Mouse (Mus musculus): Measurements from ENCODE around the gene Tmem200b. TPM values are rescaled to one million over a fixed set of nuclear protein-coding genes. Genes with fewer than 3 reads are reported as not detected.

Tmem200b gene
- polyA plus RNA-seq, 1 experiment from 2014 or later: 0.18 TPM

- Histone ChIP-seq H3K9me3 (replicated peaks; ENCODE audit: control insufficient read depth, low read length, poor library complexity, severe bottlenecking) (no peaks in the 10 kb centered on the region), H3K9ac (ENCODE audit: low read depth, low read length) (no peak overlapping the region), H3K4me1 (ENCODE audit: control insufficient read depth, insufficient read depth, low read length) (peaks cover 34% of the 10 kb centered on the region), H3K4me2 (ENCODE audit: low read length) (no peak overlapping the region), H3K36me3 (ENCODE audit: control insufficient read depth, insufficient read depth, low read length) (no peaks in the 10 kb centered on the region), H3K27me3 (ENCODE audit: control insufficient read depth, insufficient read depth, low read depth, low read length) (no peaks in the 10 kb centered on the region), H3K4me3 (ENCODE audit: low read depth, low read length) (no peak overlapping the region), H3K27ac (ENCODE audit: low read length) (no peak overlapping the region)
- no peak for ATAC-seq
- 88% methylated on average over 7 of the region's 7 CpGs for WGBS
Measured at GRCm38 (mm10) chr4:131881306-131881705, 40.3 kb upstream of the Tmem200b start.

- Histone ChIP-seq H3K36me3 (ENCODE audit: control insufficient read depth, insufficient read depth, low read length) (no peaks in the 10 kb centered on the region), H3K9me3 (replicated peaks; ENCODE audit: control insufficient read depth, low read length, poor library complexity, severe bottlenecking) (no peaks in the 10 kb centered on the region), H3K27ac (ENCODE audit: low read length) (no peak overlapping the region), H3K27me3 (ENCODE audit: control insufficient read depth, insufficient read depth, low read depth, low read length) (no peaks in the 10 kb centered on the region), H3K4me3 (ENCODE audit: low read depth, low read length) (no peak overlapping the region), H3K4me1 (ENCODE audit: control insufficient read depth, insufficient read depth, low read length) (peaks cover 23% of the 10 kb centered on the region), H3K4me2 (ENCODE audit: low read length) (no peak overlapping the region), H3K9ac (ENCODE audit: low read depth, low read length) (no peak overlapping the region)
- WGBS: 77% methylated on average over 6 of the region's 6 CpGs
- ATAC-seq: no peak
Measured at GRCm38 (mm10) chr4:131883571-131883970, 38.0 kb upstream of the Tmem200b start.

- no peak overlapping the region for H3K27ac ChIP-seq (ENCODE audit: low read length)
- H3K4me1 ChIP-seq (ENCODE audit: control insufficient read depth, insufficient read depth, low read length): peaks cover 21% of the 10 kb centered on the region
- no peak overlapping the region for H3K4me2 ChIP-seq (ENCODE audit: low read length)
- no peaks in the 10 kb centered on the region for H3K36me3 ChIP-seq (ENCODE audit: control insufficient read depth, insufficient read depth, low read length)
- no peak for ATAC-seq
- H3K27me3 ChIP-seq (ENCODE audit: control insufficient read depth, insufficient read depth, low read depth, low read length): no peaks in the 10 kb centered on the region
- H3K4me3 ChIP-seq (ENCODE audit: low read depth, low read length): no peak overlapping the region
- WGBS: 77% methylated on average over 6 of the region's 6 CpGs
- no peaks in the 10 kb centered on the region for H3K9me3 ChIP-seq (replicated peaks; ENCODE audit: control insufficient read depth, low read length, poor library complexity, severe bottlenecking)
- H3K9ac ChIP-seq (ENCODE audit: low read depth, low read length): no peak overlapping the region
Measured at GRCm38 (mm10) chr4:131885376-131885775, 36.2 kb upstream of the Tmem200b start.

- Histone ChIP-seq H3K4me3 (ENCODE audit: low read depth, low read length) (no peak overlapping the region), H3K4me2 (ENCODE audit: low read length) (no peak overlapping the region), H3K4me1 (ENCODE audit: control insufficient read depth, insufficient read depth, low read length) (peaks cover 13% of the 10 kb centered on the region), H3K9ac (ENCODE audit: low read depth, low read length) (no peak overlapping the region), H3K36me3 (ENCODE audit: control insufficient read depth, insufficient read depth, low read length) (peaks cover 6% of the 10 kb centered on the region), H3K27ac (ENCODE audit: low read length) (no peak overlapping the region), H3K9me3 (replicated peaks; ENCODE audit: control insufficient read depth, low read length, poor library complexity, severe bottlenecking) (no peaks in the 10 kb centered on the region), H3K27me3 (ENCODE audit: control insufficient read depth, insufficient read depth, low read depth, low read length) (no peaks in the 10 kb centered on the region)
- no peak for ATAC-seq
- 74% methylated on average over 1 of the region's 1 CpGs for WGBS
Measured at GRCm38 (mm10) chr4:131888564-131888963, 33.0 kb upstream of the Tmem200b start.

- Histone ChIP-seq H3K27ac (ENCODE audit: low read length) (no peak overlapping the region), H3K27me3 (ENCODE audit: control insufficient read depth, insufficient read depth, low read depth, low read length) (no peaks in the 10 kb centered on the region), H3K36me3 (ENCODE audit: control insufficient read depth, insufficient read depth, low read length) (peaks cover 13% of the 10 kb centered on the region), H3K4me1 (ENCODE audit: control insufficient read depth, insufficient read depth, low read length) (no peaks in the 10 kb centered on the region), H3K9me3 (replicated peaks; ENCODE audit: control insufficient read depth, low read length, poor library complexity, severe bottlenecking) (no peaks in the 10 kb centered on the region), H3K4me3 (ENCODE audit: low read depth, low read length) (no peak overlapping the region), H3K4me2 (ENCODE audit: low read length) (no peak overlapping the region), H3K9ac (ENCODE audit: low read depth, low read length) (no peak overlapping the region)
- WGBS: 92% methylated on average over 3 of the region's 3 CpGs
- ATAC-seq: no peak
Measured at GRCm38 (mm10) chr4:131890692-131891091, 30.9 kb upstream of the Tmem200b start.

GRCm38 (mm10) chr4:131897109-131897508, 24.5 kb upstream of the Tmem200b start:
- 96% methylated on average over 5 of the region's 5 CpGs for WGBS
- Histone ChIP-seq H3K4me3 (ENCODE audit: low read depth, low read length) (no peak overlapping the region), H3K36me3 (ENCODE audit: control insufficient read depth, insufficient read depth, low read length) (peaks cover 52% of the 10 kb centered on the region), H3K27ac (ENCODE audit: low read length) (no peak overlapping the region), H3K4me1 (ENCODE audit: control insufficient read depth, insufficient read depth, low read length) (no peaks in the 10 kb centered on the region), H3K9me3 (replicated peaks; ENCODE audit: control insufficient read depth, low read length, poor library complexity, severe bottlenecking) (no peaks in the 10 kb centered on the region), H3K9ac (ENCODE audit: low read depth, low read length) (no peak overlapping the region), H3K27me3 (ENCODE audit: control insufficient read depth, insufficient read depth, low read depth, low read length) (no peaks in the 10 kb centered on the region), H3K4me2 (ENCODE audit: low read length) (no peak overlapping the region)
- no peak for ATAC-seq

GRCm38 (mm10) chr4:131897787-131898186, 23.8 kb upstream of the Tmem200b start:
- Histone ChIP-seq H3K9me3 (replicated peaks; ENCODE audit: control insufficient read depth, low read length, poor library complexity, severe bottlenecking) (no peaks in the 10 kb centered on the region), H3K27me3 (ENCODE audit: control insufficient read depth, insufficient read depth, low read depth, low read length) (no peaks in the 10 kb centered on the region), H3K4me1 (ENCODE audit: control insufficient read depth, insufficient read depth, low read length) (no peaks in the 10 kb centered on the region), H3K36me3 (ENCODE audit: control insufficient read depth, insufficient read depth, low read length) (peaks cover 53% of the 10 kb centered on the region), H3K4me3 (ENCODE audit: low read depth, low read length) (no peak overlapping the region), H3K27ac (ENCODE audit: low read length) (no peak overlapping the region), H3K4me2 (ENCODE audit: low read length) (no peak overlapping the region), H3K9ac (ENCODE audit: low read depth, low read length) (no peak overlapping the region)
- 97% methylated on average over 8 of the region's 8 CpGs for WGBS
- ATAC-seq: no peak

GRCm38 (mm10) chr4:131898503-131899179, 22.9 kb upstream of the Tmem200b start:
- Histone ChIP-seq H3K27me3 (ENCODE audit: control insufficient read depth, insufficient read depth, low read depth, low read length) (no peaks in the 10 kb centered on the region), H3K4me3 (ENCODE audit: low read depth, low read length) (no peak overlapping the region), H3K9ac (ENCODE audit: low read depth, low read length) (no peak overlapping the region), H3K4me2 (ENCODE audit: low read length) (no peak overlapping the region), H3K9me3 (replicated peaks; ENCODE audit: control insufficient read depth, low read length, poor library complexity, severe bottlenecking) (no peaks in the 10 kb centered on the region), H3K36me3 (ENCODE audit: control insufficient read depth, insufficient read depth, low read length) (peaks cover 46% of the 10 kb centered on the region), H3K4me1 (ENCODE audit: control insufficient read depth, insufficient read depth, low read length) (no peaks in the 10 kb centered on the region), H3K27ac (ENCODE audit: low read length) (no peak overlapping the region)
- no peak for ATAC-seq
- WGBS: 84% methylated on average over 12 of the region's 12 CpGs

- Histone ChIP-seq H3K4me1 (ENCODE audit: control insufficient read depth, insufficient read depth, low read length) (no peaks in the 10 kb centered on the region), H3K27ac (ENCODE audit: low read length) (no peak overlapping the region), H3K27me3 (ENCODE audit: control insufficient read depth, insufficient read depth, low read depth, low read length) (no peaks in the 10 kb centered on the region)
Measured at GRCm38 (mm10) chr4:131899180-131899554, 22.4 kb upstream of the Tmem200b start.

More at GRCm38 (mm10) chr4:131899180-131899554, 22.4 kb upstream of the Tmem200b start:
- Histone ChIP-seq H3K36me3 (ENCODE audit: control insufficient read depth, insufficient read depth, low read length) (peaks cover 43% of the 10 kb centered on the region), H3K4me3 (ENCODE audit: low read depth, low read length) (no peak overlapping the region), H3K4me2 (ENCODE audit: low read length) (no peak overlapping the region), H3K9ac (ENCODE audit: low read depth, low read length) (no peak overlapping the region), H3K9me3 (replicated peaks; ENCODE audit: control insufficient read depth, low read length, poor library complexity, severe bottlenecking) (no peaks in the 10 kb centered on the region)
- no peak for ATAC-seq
- WGBS: 89% methylated on average over 6 of the region's 6 CpGs

All from midbrain, embryonic 16.5 days (tissue).